Mouse (Mus musculus) kidney, postnatal 4 days (tissue): ENCODE results near the gene Ppp1r21.
A peak's percentile ranks its signal among the peaks of the same experiment; 100 is the strongest.

Experiments used
- DNase-seq, 2 experiments: peaks; one replicate each; pipeline ENCODE4 v3.0.0; 2021; ENCODE audit warnings: mixed read lengths in 2 of 2

The Ppp1r21 gene

GRCm38 (mm10) chr17:88530667-88531066 lies 749 bp downstream of the Ppp1r21 start:
- DNase-seq = no peak

- DNase-seq = no peak
These were observed 1.3 kb downstream of the Ppp1r21 start for GRCm38 (mm10) chr17:88531176-88531575.

GRCm38 (mm10) chr17:88537842-88538430 lies 8.0 kb downstream of the Ppp1r21 start:
- DNase-seq = no peak

- DNase-seq = peak; percentile 37 to 59
These were observed 13.0 kb downstream of the Ppp1r21 start for GRCm38 (mm10) chr17:88542771-88543416.

GRCm38 (mm10) chr17:88543417-88543782 lies 13.5 kb downstream of the Ppp1r21 start:
- no peak for DNase-seq

- no peak for DNase-seq
These were observed 15.4 kb downstream of the Ppp1r21 start for GRCm38 (mm10) chr17:88545217-88545784.

GRCm38 (mm10) chr17:88546745-88547144 lies 16.8 kb downstream of the Ppp1r21 start:
- DNase-seq = no peak

- DNase-seq = no peak
These were observed 19.7 kb downstream of the Ppp1r21 start for GRCm38 (mm10) chr17:88549411-88550191.

- DNase-seq = no peak
These were observed 20.4 kb downstream of the Ppp1r21 start for GRCm38 (mm10) chr17:88550351-88550750.

- no peak for DNase-seq
These were observed 21.3 kb downstream of the Ppp1r21 start for GRCm38 (mm10) chr17:88550981-88551940.

GRCm38 (mm10) chr17:88552556-88552955 lies 22.6 kb downstream of the Ppp1r21 start:
- DNase-seq = no peak

- DNase-seq = peak in 1 of 2 experiments; percentile 49
These were observed 23.1 kb downstream of the Ppp1r21 start for GRCm38 (mm10) chr17:88553001-88553449.

- DNase-seq = no peak
These were observed 23.7 kb downstream of the Ppp1r21 start for GRCm38 (mm10) chr17:88553473-88554087.

- no peak for DNase-seq
These were observed 26.3 kb downstream of the Ppp1r21 start for GRCm38 (mm10) chr17:88556176-88556575.

- no peak for DNase-seq
These were observed 26.8 kb downstream of the Ppp1r21 start for GRCm38 (mm10) chr17:88556688-88557087.

- peak; percentile 89 to 91 for DNase-seq
These were observed 28.4 kb downstream of the Ppp1r21 start for GRCm38 (mm10) chr17:88558168-88558842.

GRCm38 (mm10) chr17:88563611-88564010 lies 33.7 kb downstream of the Ppp1r21 start:
- DNase-seq = no peak

GRCm38 (mm10) chr17:88569807-88570540 lies 40.1 kb downstream of the Ppp1r21 start:
- no peak for DNase-seq

GRCm38 (mm10) chr17:88570784-88571183 lies 40.9 kb downstream of the Ppp1r21 start:
- no peak for DNase-seq

- DNase-seq = no peak
These were observed 44.9 kb downstream of the Ppp1r21 start for GRCm38 (mm10) chr17:88574811-88575210.
